Mouse (Mus musculus) brain, embryonic 14.5 days (tissue): ENCODE data around the gene Nudt3.

Experiments used
- CTCF ChIP-seq: fragments of 200-500 bp; IDR thresholded peaks from 2 replicates; pipeline ENCODE4 v1.5.1; 2012; ENCODE audit warnings: inconsistent platforms, mild to moderate bottlenecking, moderate library complexity, borderline replicate concordance; ENCODE audit not compliant: insufficient read depth, insufficient read length; ENCODE audit errors: extremely low read depth
- POLR2A ChIP-seq: fragments of 200-500 bp; IDR thresholded peaks from 2 replicates; pipeline ENCODE4 v1.6.1; 2012; ENCODE audit warnings: mild to moderate bottlenecking, inconsistent platforms, borderline replicate concordance; ENCODE audit not compliant: poor library complexity, insufficient read depth, insufficient read length, severe bottlenecking; ENCODE audit errors: extremely low read depth

GRCm38 (mm10) chr17:27653253-27653959, 30.1 kb upstream of the Nudt3 start:
- no peak for TF ChIP-seq CTCF
- TF ChIP-seq POLR2A, result no peak
